Mouse (Mus musculus) common myeloid progenitor, adult 5-6 weeks (primary cell): ENCODE results near the gene Tmprss9. TPM values are rescaled to one million over a fixed set of nuclear protein-coding genes. Genes with fewer than 3 reads are reported as not detected.

Experiments
- ATAC-seq: replicated peaks from 2 replicates; pipeline ENCODE4 v1.8.0; 2016; ENCODE audit warnings: low read depth, mild to moderate bottlenecking, moderate TSS enrichment, inconsistent platforms; ENCODE audit not compliant: poor library complexity, severe bottlenecking
- total RNA-seq: library from RNA; stranded (forward); fragments of 200-1000, 187-1606 nt; gene quantifications from 2 replicates; pipeline ENCODE4 v1.2.3, GENCODE M21; 2017

The Tmprss9 gene
- total RNA-seq, 1 experiment from 2014 or later: not detected

- no peak for ATAC-seq
These were observed 61.2 kb downstream of the Tmprss9 start for GRCm38 (mm10) chr10:80932700-80933420.

DNA sequence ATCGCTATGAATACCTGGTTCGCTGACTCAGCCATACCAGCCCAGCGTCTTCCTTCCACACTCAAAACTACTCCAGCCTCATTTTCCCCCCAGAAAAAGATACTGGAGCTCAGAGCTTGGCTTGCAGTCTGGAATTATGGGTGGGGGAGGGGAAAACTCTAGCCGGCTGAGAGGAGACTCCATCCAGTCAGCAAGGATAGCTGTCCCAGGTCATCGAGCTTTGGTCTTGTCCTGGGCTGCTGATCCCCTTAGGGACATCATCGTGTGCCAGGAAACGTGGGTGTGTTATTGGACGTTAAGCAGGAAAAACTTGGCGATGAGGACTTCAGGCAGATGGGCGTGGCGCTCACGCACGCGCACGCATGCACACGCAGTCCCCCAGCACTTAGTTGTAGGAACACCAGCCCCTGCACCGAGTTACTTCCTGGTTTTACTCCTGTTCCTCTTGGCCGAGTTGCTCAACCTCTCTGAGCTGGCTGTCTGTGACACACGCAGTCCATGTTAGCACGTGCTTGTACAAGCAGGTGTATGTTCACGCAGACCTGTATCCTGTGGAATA lies 61.9 kb downstream of the Tmprss9 start:
- ATAC-seq: 0 out of 2 replicates have a peak, but pooled peaks have one; percentile 17

DNA sequence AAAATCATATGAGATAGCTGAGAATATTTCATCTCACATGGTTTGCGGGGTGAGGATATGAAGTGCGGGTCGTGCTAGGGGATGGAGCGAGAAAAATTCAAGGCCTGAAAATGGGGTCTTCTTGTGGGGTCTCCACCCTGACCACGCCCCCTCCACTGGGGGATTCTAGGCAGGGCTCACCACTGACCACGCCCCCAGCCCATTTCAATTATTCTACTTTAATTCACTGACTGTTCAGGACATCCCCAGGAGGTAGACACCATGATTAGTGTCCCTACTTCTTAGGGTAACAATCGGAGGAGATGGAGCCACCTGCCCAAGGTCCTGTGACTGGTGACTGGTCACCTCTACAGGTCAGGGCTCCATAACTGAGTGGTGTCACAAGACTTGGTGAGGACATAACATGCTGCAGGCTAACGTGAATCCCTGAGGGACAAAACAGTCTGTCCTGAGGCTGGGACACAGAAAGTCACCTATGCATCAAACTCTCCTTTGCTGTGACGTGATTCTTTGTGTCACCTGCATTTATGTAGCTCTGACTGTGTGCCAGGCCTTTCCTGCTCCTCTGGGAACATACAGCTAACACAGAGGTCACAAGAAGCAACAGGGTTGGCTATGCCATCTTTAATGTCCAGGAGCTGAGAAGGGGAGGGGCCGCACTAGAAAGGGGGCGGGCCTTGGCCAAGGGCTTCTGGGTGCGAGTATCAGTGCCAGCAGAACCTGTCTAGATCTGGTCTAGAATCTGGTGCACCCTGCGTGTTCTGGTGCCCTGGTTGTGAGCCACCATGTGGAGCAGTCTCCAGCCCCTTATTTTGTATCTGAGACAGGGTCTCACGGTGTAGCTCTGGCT lies 62.7 kb downstream of the Tmprss9 start:
- no peak for ATAC-seq

DNA sequence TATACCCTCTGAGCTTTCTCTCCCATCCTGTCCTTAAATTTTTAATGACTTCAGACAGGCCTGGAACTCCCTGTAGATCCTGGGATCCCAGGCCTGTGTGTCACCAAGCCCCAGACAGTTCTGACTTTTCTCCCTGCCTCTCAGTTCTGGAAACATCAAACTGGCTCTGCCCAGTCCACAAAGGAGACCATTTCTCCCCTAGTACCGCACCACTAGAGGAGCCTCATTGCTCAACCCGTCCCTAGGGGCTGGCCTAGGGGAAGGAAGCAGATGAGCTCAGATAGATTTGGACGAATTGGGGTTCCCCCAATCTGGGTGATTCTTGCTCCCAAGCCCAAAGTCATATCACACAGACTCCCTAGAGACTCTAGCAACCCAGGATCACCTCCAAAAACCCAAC lies 63.6 kb downstream of the Tmprss9 start:
- ATAC-seq: 0 out of 2 replicates have a peak, but pooled peaks have one; percentile 20

GRCm38 (mm10) chr10:80935698-80936097 lies 64.0 kb downstream of the Tmprss9 start:
- no peak for ATAC-seq

DNA sequence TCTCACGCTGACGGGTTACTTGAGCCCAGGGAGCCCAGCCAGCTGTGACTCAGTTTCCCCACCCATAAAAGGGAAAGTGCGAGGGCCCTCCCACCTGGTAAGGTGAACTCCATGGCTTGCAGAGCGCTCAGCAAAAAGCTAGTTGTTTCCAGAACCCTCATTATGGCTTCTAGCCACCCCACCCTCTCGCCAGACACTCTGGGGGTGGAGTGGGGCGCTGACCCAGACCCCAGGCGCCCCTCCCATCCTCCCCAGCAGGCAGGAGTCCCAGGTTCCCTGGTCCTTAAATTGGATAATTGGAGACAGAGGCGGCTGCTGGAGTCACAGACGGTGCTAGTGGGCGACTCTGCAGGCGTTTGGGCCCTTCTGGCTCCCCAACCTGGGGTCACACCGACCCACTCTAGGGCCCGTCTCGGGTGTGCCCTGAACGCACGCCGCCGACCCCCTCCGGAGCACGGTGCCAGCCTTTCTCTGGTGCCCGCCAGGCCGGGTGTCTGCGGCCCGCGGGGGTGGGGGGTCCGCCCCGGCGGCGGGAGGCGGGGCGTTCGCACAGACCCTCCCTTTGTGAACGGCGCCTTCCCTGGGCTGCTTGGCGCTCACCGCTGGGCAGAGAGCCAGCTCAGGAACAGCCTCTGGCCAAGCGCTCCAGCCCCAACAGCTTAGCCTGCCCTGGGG lies 64.6 kb downstream of the Tmprss9 start:
- no peak for ATAC-seq

GRCm38 (mm10) chr10:80936810-80937164 lies 65.1 kb downstream of the Tmprss9 start:
- ATAC-seq: no peak

- no peak for ATAC-seq
These were observed 66.0 kb downstream of the Tmprss9 start for GRCm38 (mm10) chr10:80937646-80938045.

- peak; percentile 34 for ATAC-seq
These were observed 67.3 kb downstream of the Tmprss9 start for GRCm38 (mm10) chr10:80938831-80939550.

GRCm38 (mm10) chr10:80939671-80940070 lies 68.0 kb downstream of the Tmprss9 start:
- ATAC-seq: peak; percentile 51

GRCm38 (mm10) chr10:80940320-80940987 lies 68.8 kb downstream of the Tmprss9 start:
- ATAC-seq: 0 out of 2 replicates have a peak, but pooled peaks have one; percentile 9

DNA sequence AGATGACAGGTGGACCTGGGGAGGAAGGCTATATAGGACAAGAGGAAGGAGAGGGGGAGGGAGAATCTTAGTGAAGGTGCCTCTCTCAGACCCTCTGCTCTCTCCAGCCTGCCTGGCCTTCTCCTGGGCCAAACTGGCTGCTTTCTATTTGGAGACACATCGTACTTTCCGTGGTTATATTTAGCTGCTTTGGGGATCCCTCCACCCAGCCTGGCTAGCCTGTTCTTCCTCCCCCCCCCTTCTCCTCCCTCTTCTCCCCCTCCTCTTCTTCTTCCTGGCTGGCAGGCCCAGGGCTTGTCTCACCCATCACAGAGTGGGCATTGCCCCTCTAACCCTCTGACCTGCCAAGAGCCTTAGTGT lies 69.3 kb downstream of the Tmprss9 start:
- no peak for ATAC-seq

- peak; percentile 38 for ATAC-seq
These were observed 71.3 kb downstream of the Tmprss9 start for GRCm38 (mm10) chr10:80942919-80943318.

DNA sequence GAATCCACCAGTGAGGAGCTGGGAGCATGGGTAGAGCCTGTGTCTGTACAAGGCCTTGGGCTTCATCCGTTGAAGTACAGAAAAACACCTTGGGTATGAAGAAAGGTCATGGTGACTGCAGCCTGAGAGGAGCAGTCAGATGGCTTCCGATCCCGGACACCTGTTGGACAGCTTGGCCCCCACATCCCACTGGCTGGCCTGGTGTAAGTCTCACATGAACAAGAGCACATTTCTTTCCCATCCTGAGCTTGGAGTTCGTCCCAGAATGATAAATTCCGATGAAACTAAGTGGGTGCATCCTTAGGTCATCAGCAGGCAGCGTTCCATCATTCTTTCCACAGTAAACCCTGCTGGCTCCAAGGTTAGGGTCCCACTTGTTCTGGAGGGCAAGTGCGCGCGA lies 72.1 kb downstream of the Tmprss9 start:
- ATAC-seq: no peak

GRCm38 (mm10) chr10:80944231-80944630 lies 72.6 kb downstream of the Tmprss9 start:
- no peak for ATAC-seq

- no peak for ATAC-seq
These were observed 75.2 kb downstream of the Tmprss9 start for GRCm38 (mm10) chr10:80946684-80947437.

- ATAC-seq: no peak
These were observed 76.2 kb downstream of the Tmprss9 start for GRCm38 (mm10) chr10:80947802-80948201.

- ATAC-seq: peak; percentile 68
These were observed 76.9 kb downstream of the Tmprss9 start for GRCm38 (mm10) chr10:80948570-80948969.

DNA sequence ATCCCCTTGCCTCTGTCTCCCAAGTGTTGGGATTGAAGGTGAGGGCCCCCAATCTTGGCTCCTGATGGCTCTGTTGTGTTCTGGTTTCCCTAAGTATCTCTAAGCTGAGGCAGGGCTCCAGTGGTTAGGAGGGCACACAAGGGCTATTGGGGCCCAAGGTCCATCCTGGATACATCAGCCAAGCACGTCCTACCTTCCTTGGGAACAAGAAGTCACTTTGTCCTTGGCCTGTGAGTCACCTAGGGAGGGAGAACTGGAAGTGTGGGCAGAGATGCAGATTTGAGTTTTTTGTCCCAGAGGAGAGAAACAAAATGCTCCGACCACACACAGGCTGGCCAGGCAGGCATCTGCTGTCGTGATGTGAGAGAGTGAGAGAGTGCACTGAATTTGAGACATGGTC lies 77.4 kb downstream of the Tmprss9 start:
- ATAC-seq: no peak
